ENCODE assay signal across 12 mouse cellular contexts in genomic region chr8:117095647-117096046, GRCm38 (mm10). TPM values are rescaled to one million over a fixed set of nuclear protein-coding genes. Genes with fewer than 3 reads are reported as not detected.
DNase-seq lines count a peak whose midpoint lies in the region; ATAC-seq and TF ChIP-seq lines count a peak whose summit lies in the region.
"Had no signal": no experiment of that assay in that cellular context is flagged by ENCODE, and none has a peak within 500 bp of the region (broad histone marks: within the 10 kb centered on the region; RNA-seq: fewer than 3 reads in every experiment).

Gene Bco1, plus strand, starts transcription at chr8:117095854.

- no peaks in the 10 kb centered on the region for H3K27me3 ChIP-seq in neural tube, embryonic 13.5 days
- H3K27me3 ChIP-seq in liver, embryonic 11.5 days (replicated peaks; ENCODE audit: control insufficient read depth, insufficient read depth, low read length): no peaks in the 10 kb centered on the region
- no peaks in the 10 kb centered on the region for H3K27me3 ChIP-seq in stomach, postnatal 0 days (ENCODE audit: control insufficient read depth, insufficient read depth, low read length)
- H3K27me3 ChIP-seq in heart, embryonic 10.5 days (ENCODE audit: insufficient read depth, poor library complexity, severe bottlenecking): no peaks in the 10 kb centered on the region
- H3K27me3 ChIP-seq: hindbrain, embryonic 15.5 days had no signal

- H3K9me3 ChIP-seq in neural tube, embryonic 13.5 days: peaks cover 6% of the 10 kb centered on the region; the same call in 1 of the 2 replicates
- no peaks in the 10 kb centered on the region for H3K9me3 ChIP-seq in liver, embryonic 11.5 days (ENCODE audit: control insufficient read depth, low read length)
- H3K9me3 ChIP-seq in stomach, postnatal 0 days (ENCODE audit: control insufficient read depth, low read length): no peaks in the 10 kb centered on the region
- no peaks in the 10 kb centered on the region for H3K9me3 ChIP-seq in heart, embryonic 10.5 days

- H3K4me3 ChIP-seq in neural tube, embryonic 13.5 days: no peak within 1 kb of the TSS
- 0 out of 2 replicates have a peak within 1 kb of the TSS, but pooled peaks have one; percentile 23 for H3K4me3 ChIP-seq in liver, embryonic 11.5 days (ENCODE audit: low read depth, low read length)
- H3K4me3 ChIP-seq in stomach, postnatal 0 days (ENCODE audit: low read depth, low read length): no peak within 1 kb of the TSS
- H3K4me3 ChIP-seq in heart, embryonic 10.5 days: no peak within 1 kb of the TSS
- H3K4me3 ChIP-seq: hindbrain, embryonic 15.5 days had no signal

- WGBS in neural tube, embryonic 13.5 days: 76% methylated on average over 12 of the region's 12 CpGs
- WGBS in liver, embryonic 11.5 days: 75% methylated on average over 12 of the region's 12 CpGs
- WGBS in stomach, postnatal 0 days: 56% methylated on average over 12 of the region's 12 CpGs
- WGBS in heart, embryonic 10.5 days: 74% methylated on average over 12 of the region's 12 CpGs

- no peaks in the 10 kb centered on the region for H3K36me3 ChIP-seq in neural tube, embryonic 13.5 days
- no peaks in the 10 kb centered on the region for H3K36me3 ChIP-seq in liver, embryonic 11.5 days (ENCODE audit: control insufficient read depth, insufficient read depth, low read length)
- H3K36me3 ChIP-seq in stomach, postnatal 0 days (ENCODE audit: control insufficient read depth, insufficient read depth, low read length): no peaks in the 10 kb centered on the region
- no peaks in the 10 kb centered on the region for H3K36me3 ChIP-seq in heart, embryonic 10.5 days
- H3K36me3 ChIP-seq: hindbrain, embryonic 15.5 days had no signal

- ATAC-seq in neural tube, embryonic 13.5 days (ENCODE audit: low read depth): no peak
- ATAC-seq in liver, embryonic 11.5 days (replicated peaks; ENCODE audit: low FRiP score): no peak; the same call in 1 of the 2 replicates
- ATAC-seq in stomach, postnatal 0 days (ENCODE audit: low FRiP score, low TSS enrichment): peak; percentile 50; the same call in 1 of the 2 replicates

- peaks cover 16% of the 10 kb centered on the region for H3K4me1 ChIP-seq in neural tube, embryonic 13.5 days (replicated peaks)
- peaks cover under 1% of the 10 kb centered on the region; the same call in 1 of the 2 replicates for H3K4me1 ChIP-seq in liver, embryonic 11.5 days (replicated peaks; ENCODE audit: control insufficient read depth, insufficient read depth, low read length)
- H3K4me1 ChIP-seq in stomach, postnatal 0 days (replicated peaks; ENCODE audit: control insufficient read depth, insufficient read depth): no peaks in the 10 kb centered on the region
- H3K4me1 ChIP-seq in heart, embryonic 10.5 days: peaks cover 21% of the 10 kb centered on the region

- peak; percentile 71 for DNase-seq in embryo, embryonic 10 days (ENCODE audit: low spot score)
- no peak for DNase-seq in embryo, embryonic 9.5 days (ENCODE audit: extremely low spot score)
- no peak for DNase-seq in neural tube, embryonic 10.5 days (ENCODE audit: extremely low spot score, low spot score)
- no peak for DNase-seq in liver, embryonic 11.5 days (ENCODE audit: low spot score)
- DNase-seq in stomach, postnatal 0 days (ENCODE audit: low spot score): no peak
- no peak for DNase-seq in heart, embryonic 10.5 days (ENCODE audit: low spot score)
- DNase-seq in left cerebral cortex, adult 8-10 months (ENCODE audit: low spot score in 2 of 2): no peak
- DNase-seq: cerebellum, adult 9-11 months; lung, postnatal 14 days had no signal

- TF ChIP-seq CTCF in stomach, postnatal 0 days (IDR thresholded peaks at IDR 0.05; ENCODE audit: low read depth): no peak

- no peak for TF ChIP-seq EP300 in stomach, postnatal 0 days (optimal IDR thresholded peaks at IDR 0.05)

- no peak within 1 kb of the TSS for H3K4me2 ChIP-seq in neural tube, embryonic 13.5 days
- H3K4me2 ChIP-seq in liver, embryonic 11.5 days: peak within 1 kb of the TSS; percentile 42
- H3K4me2 ChIP-seq in stomach, postnatal 0 days (replicated peaks; ENCODE audit: low read depth): no peak within 1 kb of the TSS

- H3K27ac ChIP-seq in neural tube, embryonic 13.5 days (replicated peaks): peak within 1 kb of the TSS; percentile 77; the same call in 1 of the 2 replicates
- no peak within 1 kb of the TSS for H3K27ac ChIP-seq in liver, embryonic 11.5 days (ENCODE audit: low read depth, low read length)
- 0 out of 2 replicates have a peak within 1 kb of the TSS, but pooled peaks have one; percentile 18 for H3K27ac ChIP-seq in stomach, postnatal 0 days (replicated peaks)
- H3K27ac ChIP-seq in heart, embryonic 10.5 days: no peak within 1 kb of the TSS

- no peak within 1 kb of the TSS for H3K9ac ChIP-seq in neural tube, embryonic 13.5 days
- no peak within 1 kb of the TSS for H3K9ac ChIP-seq in liver, embryonic 11.5 days (ENCODE audit: low read depth, low read length)
- no peak within 1 kb of the TSS for H3K9ac ChIP-seq in stomach, postnatal 0 days (ENCODE audit: low read length)
- H3K9ac ChIP-seq: hindbrain, embryonic 15.5 days had no signal

RNA-seq across cellular contexts. Expression of gene Bco1, which starts in this region (rescaled TPM):
- polyA plus RNA-seq in neural tube, embryonic 13.5 days (2015; fragmentation: Nextera tagmentation; extraction: Ambion mirVana): 0.29 and 0.54 TPM in 2 replicates
- 11.3 and 11.9 TPM in 2 replicates for polyA plus RNA-seq in liver, embryonic 11.5 days (2014; fragmentation: Nextera tagmentation; extraction: Ambion mirVana)
- 0.49 and 0.53 TPM in 2 replicates for polyA plus RNA-seq in stomach, postnatal 0 days (2015; fragmentation: Nextera tagmentation; extraction: Ambion mirVana)
- 0.14 and 2.8 TPM in 2 replicates for polyA plus RNA-seq in heart, embryonic 10.5 days (2016; fragmentation: Nextera tagmentation; extraction: Ambion mirVana)
- not detected for total RNA-seq in left cerebral cortex, adult 8-10 months (2022)
- total RNA-seq: left cerebral cortex, postnatal 14 days had no signal

Comparison
In these comparisons a context has a peak if more than half of its experiments do, and no peak if none do; other contexts are left out.
1. Peak in ATAC-seq and H3K27ac ChIP-seq in stomach, postnatal 0 days; RNA of the gene not detected or under 1 TPM.